Mouse (Mus musculus) common myeloid progenitor, adult 5-6 weeks (primary cell): Measurements from ENCODE around the gene G0s2. TPM values are rescaled to one million over a fixed set of nuclear protein-coding genes. Genes with fewer than 3 reads are reported as not detected.
A peak's percentile ranks its signal among the peaks of the same experiment; 100 is the strongest.
"Not testable (repeated sequence)": the region's sequence is repeated elsewhere in the genome, so short reads cannot be mapped to it uniquely, and the experiment has no call there.

Experiments used
- ATAC-seq: replicated peaks from 2 replicates; pipeline ENCODE4 v1.8.0; 2016; ENCODE audit warnings: low read depth, mild to moderate bottlenecking, moderate TSS enrichment, inconsistent platforms; ENCODE audit not compliant: poor library complexity, severe bottlenecking
- total RNA-seq: library from RNA; stranded (forward); fragments of 200-1000, 187-1606 nt; gene quantifications from 2 replicates; pipeline ENCODE4 v1.2.3, GENCODE M21; 2017

G0s2 gene
- total RNA-seq, 1 experiment from 2014 or later: 3.4 TPM

DNA sequence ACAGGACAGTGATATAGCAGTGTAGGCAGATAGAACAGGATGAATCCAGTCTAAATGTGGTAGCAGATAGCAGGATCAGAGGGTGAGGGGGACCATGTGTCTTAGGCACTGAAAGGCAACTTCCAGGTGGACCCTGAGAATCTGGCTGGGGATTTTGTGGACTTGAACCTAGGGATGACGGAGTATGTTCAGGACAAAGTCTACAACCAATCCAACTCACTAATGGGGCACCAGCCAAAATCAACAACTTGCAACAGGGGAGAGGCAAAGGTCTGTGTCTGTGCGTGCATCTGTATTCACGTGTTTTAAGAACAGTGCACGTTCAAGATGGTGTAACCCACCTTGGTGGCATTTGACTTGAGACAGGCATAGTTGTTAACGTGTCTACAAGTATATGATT is 16.9 kb upstream of the G0s2 start:
- no peak for ATAC-seq

DNA sequence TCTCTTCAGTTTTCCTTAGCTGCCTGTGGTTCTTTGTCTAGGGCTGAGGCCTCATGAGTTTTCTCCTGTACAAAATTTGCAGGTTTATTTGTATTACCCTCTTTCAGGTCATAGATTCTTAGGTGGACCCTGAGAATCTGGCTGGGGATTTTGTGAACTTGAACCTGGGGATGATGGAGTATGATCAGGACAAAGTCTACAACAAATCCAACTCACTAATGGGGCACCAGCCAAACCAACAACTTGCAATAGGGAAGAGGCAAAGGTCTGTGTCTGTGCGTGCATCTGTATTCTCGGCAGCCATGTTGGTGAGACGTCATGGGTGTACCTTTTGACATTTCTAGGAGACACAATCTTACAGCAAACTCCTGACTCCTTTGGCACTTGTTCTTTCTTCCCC is 16.1 kb upstream of the G0s2 start:
- no peak for ATAC-seq

- ATAC-seq: no peak
Observed at GRCm38 (mm10) chr1:193287578-193287977, 14.6 kb upstream of the G0s2 start.

- not testable (repeated sequence) for ATAC-seq
Observed at GRCm38 (mm10) chr1:193285766-193286325, 12.8 kb upstream of the G0s2 start.

- ATAC-seq: no peak
Observed at GRCm38 (mm10) chr1:193284228-193284779, 11.3 kb upstream of the G0s2 start.

DNA sequence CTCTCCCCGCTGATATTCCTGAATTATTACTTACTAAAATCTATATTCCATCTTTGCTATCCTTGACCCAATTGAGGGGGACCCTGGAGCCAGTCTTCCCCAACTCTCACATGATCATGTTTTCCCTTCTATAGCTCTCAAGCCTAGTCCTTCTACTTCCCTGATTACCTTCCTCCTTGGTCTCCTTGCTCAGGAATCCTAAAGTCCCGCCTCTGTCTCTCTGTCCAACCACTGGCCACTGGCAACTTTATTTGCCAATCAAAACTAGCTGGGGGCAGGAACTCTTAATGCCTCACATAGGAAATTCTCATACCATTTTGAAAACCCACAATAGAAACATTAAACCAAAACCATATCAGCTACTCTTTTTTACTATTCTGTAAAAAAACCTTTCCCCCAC is 8.3 kb upstream of the G0s2 start:
- ATAC-seq: no peak

DNA sequence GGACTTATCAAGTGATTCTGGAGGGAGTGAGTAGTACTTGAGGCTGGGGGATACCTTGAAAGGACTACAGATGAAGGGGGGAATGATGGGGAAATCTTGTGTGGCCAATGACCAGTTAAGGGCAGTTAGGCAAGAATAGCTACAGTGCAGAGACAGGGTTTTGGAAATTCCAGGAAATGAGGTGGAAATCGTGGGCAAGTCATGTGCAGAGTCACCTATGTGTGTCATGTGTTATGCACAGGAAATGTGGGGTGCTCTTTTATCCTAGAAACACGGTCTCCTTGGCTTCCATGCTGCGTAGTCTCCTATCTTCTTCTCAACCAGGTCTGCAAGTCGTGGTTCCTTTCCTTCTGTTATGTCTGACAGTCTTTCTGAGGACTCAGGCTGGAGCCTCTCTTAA is 6.5 kb upstream of the G0s2 start:
- no peak for ATAC-seq

GRCm38 (mm10) chr1:193278414-193279045 is 5.5 kb upstream of the G0s2 start:
- no peak for ATAC-seq

DNA sequence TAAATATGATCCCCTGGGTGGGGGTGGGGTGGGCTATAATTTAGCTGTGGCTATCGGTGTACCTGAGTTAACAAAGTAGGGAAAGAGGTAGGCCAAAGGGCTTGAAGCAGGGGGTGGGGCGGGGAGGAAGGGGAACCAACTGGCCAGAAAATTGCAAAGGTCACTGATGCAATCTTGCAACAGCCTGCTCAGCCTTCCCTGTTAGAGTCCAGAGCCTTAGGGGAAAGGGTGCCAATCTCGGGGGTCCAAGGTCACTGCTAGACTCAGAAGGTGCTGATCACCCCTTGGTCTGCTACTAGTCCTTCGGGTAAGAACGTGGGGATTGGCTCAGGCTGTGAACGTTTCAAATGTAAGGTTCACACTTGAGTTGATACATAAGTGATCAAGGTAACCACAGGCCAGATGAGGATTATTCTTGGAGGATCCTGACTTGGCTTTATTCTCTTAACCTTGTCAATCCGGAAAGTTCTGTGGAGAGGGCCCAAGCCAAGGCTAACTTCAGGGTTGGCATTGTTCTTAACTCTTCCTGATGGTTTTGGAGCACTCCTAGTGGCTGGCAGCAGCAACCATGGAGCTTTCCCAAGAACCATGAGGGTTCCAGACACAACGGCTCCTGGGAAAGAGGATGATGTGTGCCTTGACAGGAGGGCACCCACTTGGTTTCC is 1.5 kb upstream of the G0s2 start:
- ATAC-seq: no peak

GRCm38 (mm10) chr1:193272137-193272915 is 691 bp downstream of the G0s2 start:
- peak; percentile 17 for ATAC-seq

GRCm38 (mm10) chr1:193270965-193271763 is 1.9 kb downstream of the G0s2 start:
- ATAC-seq: no peak

- ATAC-seq: no peak
Observed at GRCm38 (mm10) chr1:193265734-193266133, 7.3 kb downstream of the G0s2 start.

GRCm38 (mm10) chr1:193263955-193264598 is 8.9 kb downstream of the G0s2 start, which contains the start of gene Hsd11b1:
Gene Hsd11b1, minus strand, starts transcription at chr1:193264075.
- ATAC-seq: peak; percentile 81

DNA sequence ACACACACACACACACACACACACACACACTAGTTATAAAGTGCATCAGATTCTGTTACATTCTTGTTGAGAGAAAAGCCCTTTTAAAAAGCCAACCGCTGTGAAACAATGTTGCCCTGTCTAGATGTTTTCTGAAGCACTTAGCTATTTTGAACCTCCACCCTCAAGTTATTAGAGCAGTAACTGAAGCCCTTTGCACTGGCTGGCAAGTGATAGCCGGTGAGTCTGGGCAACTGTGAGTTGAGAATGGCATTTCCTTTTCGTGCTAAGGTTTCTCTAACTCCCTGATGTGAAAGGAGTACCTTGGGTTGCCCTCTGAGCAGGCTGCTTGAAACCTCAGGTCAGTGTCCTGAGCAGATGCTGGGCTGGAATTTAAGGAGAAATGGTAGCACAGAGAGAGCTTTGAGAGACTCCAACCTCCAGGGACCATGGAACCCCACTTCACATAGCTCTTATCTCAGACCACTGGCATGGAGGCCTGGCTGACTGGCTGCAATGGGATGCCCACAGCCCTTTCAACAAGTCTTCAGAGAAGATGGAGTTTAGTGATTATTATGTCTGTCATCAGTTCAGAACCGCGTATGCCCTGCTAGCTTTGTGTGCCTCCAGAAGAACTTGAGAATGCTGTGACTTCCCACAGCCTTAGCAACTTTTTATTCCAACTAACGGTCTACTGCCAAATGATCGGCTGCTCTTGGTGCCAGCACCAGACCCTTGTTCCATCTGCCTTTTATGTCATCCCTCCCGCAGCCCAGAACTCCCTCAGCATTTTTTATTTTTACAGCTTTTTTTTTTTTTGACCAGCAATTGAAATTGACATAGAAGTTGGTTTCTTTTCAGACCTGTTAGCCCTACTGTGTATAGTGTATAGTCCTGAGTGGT is 9.8 kb downstream of the G0s2 start:
- ATAC-seq: peak; percentile 15

- no peak for ATAC-seq
Observed at GRCm38 (mm10) chr1:193261897-193262548, 11.0 kb downstream of the G0s2 start.

DNA sequence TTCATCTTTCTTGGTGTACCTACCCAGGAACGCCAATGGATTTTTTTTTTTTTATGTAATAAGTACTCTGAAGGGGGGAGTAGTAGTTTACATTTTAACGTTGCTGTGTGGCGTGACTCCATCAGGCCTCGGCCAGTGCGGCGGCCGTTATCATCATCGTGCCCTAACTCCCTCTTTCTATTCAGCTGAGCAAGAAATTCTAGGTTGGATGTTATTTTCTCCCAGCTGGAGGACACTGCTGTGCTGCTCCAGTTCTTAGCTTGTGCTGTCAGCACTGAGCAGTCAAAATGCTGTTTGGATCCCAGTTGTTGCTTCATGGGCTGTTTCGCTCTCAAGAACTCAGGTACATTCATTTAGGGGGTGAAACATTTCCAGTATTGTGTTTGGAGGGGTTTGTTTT is 13.5 kb downstream of the G0s2 start:
- no peak for ATAC-seq

GRCm38 (mm10) chr1:193256621-193257098 is 16.4 kb downstream of the G0s2 start:
- 0 out of 2 replicates have a peak, but pooled peaks have one; percentile 18 for ATAC-seq

DNA sequence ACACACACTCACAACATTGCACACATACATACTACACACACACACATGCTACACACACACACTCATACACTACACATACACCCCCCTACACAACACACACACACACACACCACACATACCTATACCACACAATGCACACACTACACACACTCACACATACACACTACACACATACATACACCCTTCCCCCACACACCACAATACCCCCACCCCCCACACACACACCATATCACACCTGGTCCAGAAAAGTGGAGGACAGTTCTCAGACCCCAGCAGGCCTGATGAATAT is 16.8 kb downstream of the G0s2 start:
- ATAC-seq: no peak
